Mouse (Mus musculus): ENCODE results near the gene Cxcl10.

GRCm38 (mm10) chr5:92332359-92332840 is 16.3 kb downstream of the Cxcl10 start:
- no peak for TF ChIP-seq POLR2A (IDR thresholded peaks at IDR 0.05; ENCODE audit: low read depth, low read length)
- TF ChIP-seq CTCF (IDR thresholded peaks at IDR 0.05; ENCODE audit: extremely low read depth, insufficient read length, insufficient replicate concordance, low read depth, low read length), result no peak

All from small intestine, adult 2 months (tissue).